Mouse (Mus musculus) kidney, postnatal 0 days (tissue): ENCODE data around the gene Arfgef3. TPM values are rescaled to one million over a fixed set of nuclear protein-coding genes. Genes with fewer than 3 reads are reported as not detected.

Source experiments
- ATAC-seq: fragments of 200-750 bp; cut with Nextera tagmentation; replicated peaks from 2 replicates; pipeline ENCODE4 v1.8.0; 2017; ENCODE audit warnings: low read depth, moderate number of reproducible peaks, moderate TSS enrichment, moderate library complexity; ENCODE audit not compliant: low FRiP score
- DNase-seq: peaks from one replicate; pipeline ENCODE4 v3.0.0-alpha.2; 2016; ENCODE audit warnings: low spot score
- H3K27ac ChIP-seq: fragments of 300-500 bp; sonication (generic); 2 replicates; pipeline ENCODE4 v1.5.1; 2014; ENCODE audit warnings: mild to moderate bottlenecking
- H3K27me3 ChIP-seq: fragments of 300-500 bp; sonication (generic); 2 replicates; pipeline ENCODE4 v1.6.1; 2014; ENCODE audit warnings: low read length, mixed read lengths; ENCODE audit not compliant: insufficient read depth
- H3K36me3 ChIP-seq: fragments of 300-500 bp; sonication (generic); 2 replicates; pipeline ENCODE4 v1.6.1; 2014; ENCODE audit warnings: low read length, mixed read lengths; ENCODE audit not compliant: insufficient read depth
- H3K4me1 ChIP-seq: fragments of 300-500 bp; sonication (generic); replicated peaks from 2 replicates; pipeline ENCODE4 v1.6.1; 2014; ENCODE audit warnings: antibody characterized with exemption, low read length, mixed read lengths; ENCODE audit not compliant: insufficient read depth
- H3K4me2 ChIP-seq: fragments of 300-500 bp; sonication (generic); 2 replicates; pipeline ENCODE4 v1.6.1; 2014; ENCODE audit warnings: mild to moderate bottlenecking, low read length, moderate library complexity, mixed read lengths
- H3K4me3 ChIP-seq: fragments of 300-500 bp; sonication (generic); replicated peaks from 2 replicates; pipeline ENCODE4 v1.5.1; 2014; ENCODE audit warnings: low read depth, low read length
- H3K9ac ChIP-seq: fragments of 300-500 bp; sonication (generic); 2 replicates; pipeline ENCODE4 v1.6.1; 2014; ENCODE audit warnings: low read depth, low read length
- H3K9me3 ChIP-seq: fragments of 300-500 bp; sonication (generic); replicated peaks from 2 replicates; pipeline ENCODE4 v1.6.1; 2016; ENCODE audit warnings: low read length, inconsistent platforms, mixed read lengths
- CTCF ChIP-seq: IDR thresholded peaks from 2 replicates; pipeline ENCODE4 v1.5.1; 2016; ENCODE audit warnings: antibody characterized with exemption, low read depth, mild to moderate bottlenecking, moderate library complexity
- WGBS: fragments of 180-500 bp; shearing (Covaris S2); extraction: QIAGEN DNeasy Blood & Tissue Kit; methylation state at CpG from one replicate; pipeline ENCODE4 v1.1.7; 2014; 5-methylcytosine and 5-hydroxymethylcytosine counted together
- polyA plus RNA-seq: library from polyadenylated mRNA; unstranded; fragments of >200 nt; fragmentation: Nextera tagmentation; extraction: Ambion mirVana; gene quantifications from 2 replicates; pipeline ENCODE4 v1.2.1, GENCODE M21; 2015

Gene Arfgef3
- polyA plus RNA-seq, 1 experiment from 2014 or later = 1.1 TPM

DNA sequence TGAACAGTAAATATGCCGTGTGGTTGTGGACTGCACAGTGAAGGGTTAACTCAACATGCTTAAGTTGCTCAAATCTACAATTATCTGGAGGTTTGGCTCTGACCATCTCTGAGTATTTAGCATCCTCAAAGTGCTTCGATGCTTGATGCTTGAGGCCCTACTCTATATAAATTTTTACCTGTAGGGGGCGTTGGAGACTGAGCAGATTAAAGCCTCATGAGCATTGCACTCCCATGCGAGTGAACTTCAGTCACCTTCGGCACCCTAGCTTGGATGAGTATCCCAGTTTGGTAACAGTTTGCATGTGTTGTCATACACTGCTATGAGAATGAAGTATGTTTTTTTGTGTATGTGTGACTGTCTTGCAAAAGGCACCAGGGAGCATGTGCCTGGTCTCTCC lies 26.2 kb upstream of the Arfgef3 start:
- peak; percentile 41 for TF ChIP-seq CTCF
- 54% methylated on average over 5 of the region's 5 CpGs for WGBS
- ATAC-seq = no peak

DNA sequence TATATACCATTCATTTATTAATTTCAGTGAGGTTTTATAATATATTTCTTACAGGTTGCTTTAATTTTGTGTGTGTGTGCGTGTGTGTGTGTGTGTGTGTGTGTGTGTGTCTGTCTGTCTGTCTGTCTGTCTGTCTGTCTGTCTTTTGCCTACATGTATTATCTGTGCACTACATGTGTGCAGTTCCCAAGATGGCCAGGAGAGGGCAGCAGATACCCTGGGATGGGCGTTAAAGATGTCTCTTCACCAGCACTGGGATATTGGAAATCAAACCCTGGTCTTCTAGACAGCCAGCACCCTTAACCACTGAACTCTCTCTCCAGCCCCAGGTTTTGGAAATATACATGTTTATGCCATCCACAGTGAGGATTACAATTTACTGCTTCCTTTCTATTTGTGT lies 16.5 kb upstream of the Arfgef3 start:
- H3K4me2 ChIP-seq = no peak overlapping the region
- H3K4me3 ChIP-seq = no peak overlapping the region
- H3K36me3 ChIP-seq = no peaks in the 10 kb centered on the region
- 49% methylated on average over 2 of the region's 2 CpGs for WGBS
- H3K27me3 ChIP-seq = no peaks in the 10 kb centered on the region
- DNase-seq (no peak), ATAC-seq (no peak)
- no peak overlapping the region for H3K9ac ChIP-seq
- no peaks in the 10 kb centered on the region for H3K4me1 ChIP-seq
- no peaks in the 10 kb centered on the region for H3K9me3 ChIP-seq
- TF ChIP-seq CTCF = peak; percentile 80
- no peak overlapping the region for H3K27ac ChIP-seq

More for the DNA sequence above, 26.2 kb upstream of the Arfgef3 start:
- no peaks in the 10 kb centered on the region for H3K9me3 ChIP-seq
- H3K9ac ChIP-seq = no peak overlapping the region
- no peak overlapping the region for H3K4me3 ChIP-seq
- H3K4me2 ChIP-seq = no peak overlapping the region
- no peaks in the 10 kb centered on the region for H3K4me1 ChIP-seq
- H3K27me3 ChIP-seq = no peaks in the 10 kb centered on the region
- no peak for DNase-seq
- H3K36me3 ChIP-seq = no peaks in the 10 kb centered on the region
- H3K27ac ChIP-seq = no peak overlapping the region

DNA sequence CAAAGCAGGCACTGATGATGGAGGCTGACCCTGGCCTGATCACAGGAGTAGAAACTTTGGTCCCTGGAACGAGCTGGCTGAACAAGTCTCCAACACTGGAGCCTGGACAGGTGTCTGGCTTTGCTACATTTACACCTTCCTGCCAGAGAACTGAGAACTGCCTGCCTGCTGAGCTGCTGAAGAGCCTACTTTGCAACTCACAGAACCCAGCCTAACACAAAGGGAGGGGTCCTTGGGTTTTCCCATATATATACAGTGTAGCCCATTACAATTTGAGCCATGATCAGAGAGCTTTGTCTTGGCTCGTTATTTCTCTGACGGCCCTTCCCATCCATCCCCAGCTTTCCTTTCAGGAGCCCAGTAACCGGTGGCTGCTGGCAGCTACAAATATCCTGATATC lies 6.3 kb upstream of the Arfgef3 start:
- no peaks in the 10 kb centered on the region for H3K27me3 ChIP-seq
- H3K9ac ChIP-seq = no peak overlapping the region
- 80% methylated on average over 4 of the region's 4 CpGs for WGBS
- no peak overlapping the region for H3K4me2 ChIP-seq
- H3K9me3 ChIP-seq = no peaks in the 10 kb centered on the region
- no peaks in the 10 kb centered on the region for H3K4me1 ChIP-seq
- no peak for TF ChIP-seq CTCF
- no peak overlapping the region for H3K27ac ChIP-seq
- ATAC-seq = no peak
- no peaks in the 10 kb centered on the region for H3K36me3 ChIP-seq
- H3K4me3 ChIP-seq = no peak overlapping the region
- no peak for DNase-seq

DNA sequence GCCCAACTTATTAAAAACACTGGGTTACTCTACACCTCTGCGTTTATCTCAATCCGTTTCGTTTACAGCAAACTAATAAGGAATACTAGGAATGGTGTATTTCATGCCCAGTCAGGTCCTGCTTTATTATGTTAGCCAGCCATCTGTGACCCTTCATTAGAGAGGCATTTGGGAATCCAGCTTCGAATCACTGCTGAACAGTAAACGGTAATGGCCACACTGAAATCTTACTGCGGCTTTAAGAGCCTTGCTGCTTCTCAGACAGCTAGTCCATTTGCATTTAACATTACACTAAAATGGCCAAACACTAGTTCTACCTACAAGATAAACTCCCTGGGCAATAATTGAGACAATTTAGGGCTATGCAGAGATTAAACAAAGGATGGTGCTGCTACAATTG lies 1.7 kb downstream of the Arfgef3 start:
- H3K9ac ChIP-seq = no peak overlapping the region
- peak overlapping the region; percentile 83; the same call in 1 of the 2 replicates for H3K4me2 ChIP-seq
- ATAC-seq (no peak), DNase-seq (peak; percentile 6)
- no peak overlapping the region for H3K4me3 ChIP-seq
- no peak for TF ChIP-seq CTCF
- no peaks in the 10 kb centered on the region for H3K4me1 ChIP-seq
- H3K27ac ChIP-seq = no peak overlapping the region
- no peaks in the 10 kb centered on the region for H3K36me3 ChIP-seq
- WGBS = 35% methylated on average over 6 of the region's 6 CpGs
- no peaks in the 10 kb centered on the region for H3K9me3 ChIP-seq
- H3K27me3 ChIP-seq = no peaks in the 10 kb centered on the region

DNA sequence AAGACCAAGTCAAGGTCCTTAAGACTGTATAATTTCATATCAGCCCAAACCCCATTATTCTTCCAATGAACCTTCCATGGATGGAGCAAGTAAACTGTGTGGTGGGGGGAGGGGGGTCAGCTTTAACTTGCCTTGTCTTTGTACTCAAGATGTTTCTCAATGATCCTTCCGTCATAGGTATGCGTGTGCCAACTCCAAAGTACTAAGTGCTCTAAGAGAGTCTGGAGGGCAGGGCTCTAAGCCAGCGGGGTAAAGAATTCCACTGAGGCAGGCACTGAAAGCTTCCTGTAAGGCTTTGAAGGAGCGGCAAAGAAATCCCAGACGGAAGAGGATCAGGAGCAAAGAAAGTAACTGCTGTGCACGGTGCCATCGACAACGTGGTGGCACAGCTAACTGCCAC lies 2.7 kb downstream of the Arfgef3 start:
- Histone ChIP-seq H3K4me2 (no peak overlapping the region), H3K4me1 (no peaks in the 10 kb centered on the region), H3K9ac (no peak overlapping the region), H3K27me3 (no peaks in the 10 kb centered on the region), H3K4me3 (no peak overlapping the region), H3K27ac (no peak overlapping the region), H3K9me3 (no peaks in the 10 kb centered on the region), H3K36me3 (no peaks in the 10 kb centered on the region)
- whole genome bisulfite sequencing = 85% methylated on average over 8 of the region's 8 CpGs
- no peak for ATAC-seq
- no peak for TF ChIP-seq CTCF
- DNase-seq = no peak

DNA sequence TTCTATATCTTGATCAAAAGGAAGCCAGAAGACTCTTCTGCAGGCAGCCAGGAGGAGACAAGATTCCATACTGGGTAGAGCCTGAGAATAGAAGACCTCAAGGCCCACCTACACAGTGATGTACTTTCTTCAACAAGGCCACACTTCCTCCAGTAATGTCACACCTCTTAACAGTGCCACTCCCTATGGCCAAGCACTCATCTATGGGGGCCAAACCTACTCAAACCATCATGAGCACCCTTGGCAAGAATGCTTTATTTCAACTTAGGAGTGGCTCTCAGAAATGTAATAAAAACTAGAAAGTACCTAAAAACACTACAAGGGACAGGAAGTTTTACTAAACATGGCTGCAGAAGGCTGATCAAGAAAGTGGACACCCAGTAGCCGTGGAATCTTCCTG lies 15.2 kb downstream of the Arfgef3 start:
- DNase-seq (no peak), ATAC-seq (no peak)
- no peak overlapping the region for H3K27ac ChIP-seq
- TF ChIP-seq CTCF = no peak
- H3K9ac ChIP-seq = no peak overlapping the region
- no peak overlapping the region for H3K4me3 ChIP-seq
- H3K4me1 ChIP-seq = no peaks in the 10 kb centered on the region
- 77% methylated on average over 1 of the region's 1 CpGs for WGBS
- H3K27me3 ChIP-seq = no peaks in the 10 kb centered on the region
- H3K36me3 ChIP-seq = no peaks in the 10 kb centered on the region
- no peak overlapping the region for H3K4me2 ChIP-seq
- H3K9me3 ChIP-seq = no peaks in the 10 kb centered on the region

DNA sequence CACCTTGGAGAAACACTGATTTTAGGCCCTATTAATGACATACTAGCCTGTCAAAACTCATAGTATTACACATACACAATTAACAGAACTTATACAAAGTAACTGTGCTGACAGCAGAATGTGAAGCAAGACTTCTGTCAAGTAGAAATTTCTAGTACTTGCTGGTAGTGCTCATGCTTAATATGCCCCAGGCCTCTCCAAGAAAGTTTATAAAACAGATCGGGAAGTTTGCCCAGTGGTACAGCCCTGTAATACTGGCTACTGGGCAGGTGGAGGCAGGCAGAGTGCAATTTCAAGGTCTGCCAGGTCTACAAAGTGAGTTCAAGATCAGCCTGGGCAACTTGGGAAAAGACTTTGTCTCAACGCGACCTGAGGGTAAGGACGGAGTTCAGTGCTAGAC lies 32.3 kb downstream of the Arfgef3 start:
- ATAC-seq (no peak), DNase-seq (no peak)
- 94% methylated on average over 4 of the region's 4 CpGs for WGBS
- Histone ChIP-seq H3K27ac (no peak overlapping the region), H3K4me3 (no peak overlapping the region), H3K9me3 (no peaks in the 10 kb centered on the region), H3K4me1 (no peaks in the 10 kb centered on the region), H3K27me3 (no peaks in the 10 kb centered on the region), H3K36me3 (no peaks in the 10 kb centered on the region), H3K4me2 (no peak overlapping the region), H3K9ac (no peak overlapping the region)
- no peak for TF ChIP-seq CTCF
